Mouse (Mus musculus): ENCODE data around the gene Lcn3.
"Not testable (repeated sequence)": the region's sequence is repeated elsewhere in the genome, so short reads cannot be mapped to it uniquely, and the experiment has no call there.

The Lcn3 gene

GRCm38 (mm10) chr2:25765269-25765668, at the start of gene Lcn3:
Gene Lcn3 (plus strand): TSS chr2:25765569.
- DNase-seq: no peak

- DNase-seq: no peak
These were observed 48.1 kb upstream of the Lcn3 start for GRCm38 (mm10) chr2:25717222-25717621.

GRCm38 (mm10) chr2:25733199-25733930, 32.0 kb upstream of the Lcn3 start:
- no peak for DNase-seq

GRCm38 (mm10) chr2:25736709-25737108, 28.7 kb upstream of the Lcn3 start, which contains the start of gene Obp2b:
Gene Obp2b (plus strand): TSS chr2:25737009.
- DNase-seq: not testable (repeated sequence)

- DNase-seq: no peak
These were observed 23.7 kb upstream of the Lcn3 start for GRCm38 (mm10) chr2:25741671-25742070.

GRCm38 (mm10) chr2:25754201-25754600, 11.2 kb upstream of the Lcn3 start:
- no peak for DNase-seq

GRCm38 (mm10) chr2:25758064-25758625, 7.2 kb upstream of the Lcn3 start:
- no peak for DNase-seq

- no peak for DNase-seq
These were observed 2.4 kb downstream of the Lcn3 start for GRCm38 (mm10) chr2:25767764-25768163.

- no peak for DNase-seq
These were observed 8.1 kb downstream of the Lcn3 start for GRCm38 (mm10) chr2:25773507-25773906.

- DNase-seq: no peak
These were observed 9.3 kb downstream of the Lcn3 start for GRCm38 (mm10) chr2:25774640-25775039.

GRCm38 (mm10) chr2:25775991-25776390, 10.6 kb downstream of the Lcn3 start:
- DNase-seq: no peak

GRCm38 (mm10) chr2:25776717-25777116, 11.3 kb downstream of the Lcn3 start, which contains the start of gene Lcn11:
Gene Lcn11 (plus strand): TSS chr2:25777017.
- DNase-seq: no peak

- no peak for DNase-seq
These were observed 13.7 kb downstream of the Lcn3 start for GRCm38 (mm10) chr2:25779076-25779475.

- DNase-seq: no peak
These were observed 15.6 kb downstream of the Lcn3 start for GRCm38 (mm10) chr2:25780921-25781320.

- DNase-seq: no peak
These were observed 16.6 kb downstream of the Lcn3 start, which contains the start of gene Gm13539 for GRCm38 (mm10) chr2:25781957-25782356. Gene Gm13539 (plus strand): TSS chr2:25782257.

- no peak for DNase-seq
These were observed 20.4 kb downstream of the Lcn3 start for GRCm38 (mm10) chr2:25785573-25786322.

- DNase-seq: no peak
These were observed 23.7 kb downstream of the Lcn3 start for GRCm38 (mm10) chr2:25789092-25789491.

GRCm38 (mm10) chr2:25797635-25798034, 32.3 kb downstream of the Lcn3 start:
- DNase-seq: no peak

- no peak for DNase-seq
These were observed 32.7 kb downstream of the Lcn3 start for GRCm38 (mm10) chr2:25798065-25798464.

- DNase-seq: no peak
These were observed 46.3 kb downstream of the Lcn3 start for GRCm38 (mm10) chr2:25811711-25812110.

GRCm38 (mm10) chr2:25813364-25813763, 48.0 kb downstream of the Lcn3 start:
- DNase-seq: no peak

- not testable (repeated sequence) for DNase-seq
These were observed 50.4 kb downstream of the Lcn3 start, which contains the start of gene Glt6d1 for GRCm38 (mm10) chr2:25815748-25816147. Gene Glt6d1 (minus strand): TSS chr2:25815848.

Data from B cell, adult 2 months (primary cell).